Mouse (Mus musculus): ENCODE data around the gene Rora. TPM values are rescaled to one million over a fixed set of nuclear protein-coding genes. Genes with fewer than 3 reads are reported as not detected.

The Rora gene
- polyA plus RNA-seq, 1 experiment from 2014 or later = 6.4 TPM

DNA sequence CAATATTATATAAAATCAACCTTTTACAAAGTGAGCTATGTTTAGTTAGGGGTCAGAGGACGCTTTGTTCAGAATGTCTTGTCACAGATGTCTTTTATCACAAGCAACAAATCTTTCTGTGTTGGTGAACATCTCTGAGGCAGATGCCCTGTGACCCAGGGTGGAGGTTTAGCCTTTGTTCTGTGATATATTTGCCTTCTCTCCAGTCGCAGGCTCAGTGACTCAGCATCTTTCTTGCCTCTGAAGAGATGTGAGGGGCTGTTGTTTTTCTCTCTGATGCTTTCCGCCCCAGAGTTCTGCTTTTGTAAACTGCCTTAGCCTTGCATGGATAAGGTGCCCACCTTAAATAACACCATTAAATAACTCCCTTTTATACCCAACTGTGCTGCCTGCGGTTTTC is 488.3 kb downstream of the Rora start:
- Histone ChIP-seq H3K4me2 (replicated peaks; ENCODE audit: low read depth, low read length) (no peak overlapping the region), H3K4me3 (ENCODE audit: low read length) (no peak overlapping the region), H3K9ac (ENCODE audit: low read depth, low read length) (no peak overlapping the region), H3K9me3 (ENCODE audit: control insufficient read depth, low read length) (peaks cover 7% of the 10 kb centered on the region; the same call in 1 of the 2 replicates), H3K27ac (ENCODE audit: low read depth, low read length) (no peak overlapping the region), H3K36me3 (ENCODE audit: control insufficient read depth, insufficient read depth, low read length) (no peaks in the 10 kb centered on the region), H3K27me3 (ENCODE audit: control insufficient read depth, insufficient read depth, low read length) (no peaks in the 10 kb centered on the region), H3K4me1 (ENCODE audit: control insufficient read depth, insufficient read depth, low read length) (0 out of 2 replicates have a peak, but pooled peaks cover 8% of the 10 kb centered on the region)
- WGBS = 57% methylated on average over 4 of the region's 4 CpGs
- no peak for ATAC-seq (ENCODE audit: low FRiP score, low TSS enrichment)

DNA sequence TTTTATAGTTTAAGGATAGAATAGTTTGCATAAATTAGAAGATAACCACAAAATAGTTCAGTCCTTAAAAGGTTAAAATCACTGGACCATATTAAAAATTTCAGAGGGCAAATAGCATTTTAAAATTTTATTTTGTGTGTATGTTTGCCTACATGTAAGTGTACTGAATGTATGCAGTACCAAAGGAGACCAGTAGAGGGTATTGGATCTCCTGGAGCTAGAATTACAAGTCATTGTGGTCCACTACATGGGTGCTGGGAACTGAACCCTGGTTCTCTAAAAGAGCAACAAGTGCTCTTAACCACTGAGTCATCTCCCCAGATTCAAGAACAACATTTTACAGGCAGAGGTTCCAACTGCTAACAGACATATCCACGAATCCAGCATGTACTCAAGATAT is 493.4 kb downstream of the Rora start:
- Histone ChIP-seq H3K4me2 (replicated peaks; ENCODE audit: low read depth, low read length) (no peak overlapping the region), H3K27ac (ENCODE audit: low read depth, low read length) (no peak overlapping the region), H3K9ac (ENCODE audit: low read depth, low read length) (no peak overlapping the region), H3K4me1 (ENCODE audit: control insufficient read depth, insufficient read depth, low read length) (no peaks in the 10 kb centered on the region), H3K36me3 (ENCODE audit: control insufficient read depth, insufficient read depth, low read length) (no peaks in the 10 kb centered on the region), H3K9me3 (ENCODE audit: control insufficient read depth, low read length) (peaks cover 10% of the 10 kb centered on the region), H3K4me3 (ENCODE audit: low read length) (no peak overlapping the region), H3K27me3 (ENCODE audit: control insufficient read depth, insufficient read depth, low read length) (no peaks in the 10 kb centered on the region)
- WGBS = 97% methylated on average over 1 of the region's 1 CpGs
- ATAC-seq (ENCODE audit: low FRiP score, low TSS enrichment) = no peak

DNA sequence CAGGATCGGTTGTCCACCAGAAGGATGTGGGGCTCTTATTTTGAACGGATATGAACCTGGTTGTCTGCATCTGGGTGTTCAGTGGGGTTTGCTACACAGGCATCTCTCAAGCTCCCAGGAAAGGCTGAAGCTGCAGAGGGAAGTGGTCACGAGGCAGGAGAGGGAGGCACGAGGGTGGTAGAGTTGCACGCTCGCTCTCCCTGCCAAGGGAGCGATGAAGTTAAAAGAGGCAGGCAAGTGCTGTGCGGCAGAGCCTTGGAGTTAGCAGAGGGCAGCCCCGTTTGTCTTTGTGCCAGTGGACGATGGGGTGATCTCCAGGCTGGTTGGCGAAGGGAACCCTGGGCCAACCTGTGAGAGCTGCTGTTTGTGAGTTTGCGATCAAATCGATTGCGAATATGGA is 496.6 kb downstream of the Rora start:
- Histone ChIP-seq H3K4me3 (ENCODE audit: low read length) (no peak overlapping the region), H3K27me3 (ENCODE audit: control insufficient read depth, insufficient read depth, low read length) (no peaks in the 10 kb centered on the region), H3K36me3 (ENCODE audit: control insufficient read depth, insufficient read depth, low read length) (no peaks in the 10 kb centered on the region), H3K27ac (ENCODE audit: low read depth, low read length) (no peak overlapping the region), H3K4me1 (ENCODE audit: control insufficient read depth, insufficient read depth, low read length) (no peaks in the 10 kb centered on the region), H3K4me2 (replicated peaks; ENCODE audit: low read depth, low read length) (no peak overlapping the region), H3K9ac (ENCODE audit: low read depth, low read length) (no peak overlapping the region), H3K9me3 (ENCODE audit: control insufficient read depth, low read length) (peaks cover 10% of the 10 kb centered on the region)
- 45% methylated on average over 14 of the region's 14 CpGs for whole genome bisulfite sequencing
- ATAC-seq (ENCODE audit: low FRiP score, low TSS enrichment) = no peak

DNA sequence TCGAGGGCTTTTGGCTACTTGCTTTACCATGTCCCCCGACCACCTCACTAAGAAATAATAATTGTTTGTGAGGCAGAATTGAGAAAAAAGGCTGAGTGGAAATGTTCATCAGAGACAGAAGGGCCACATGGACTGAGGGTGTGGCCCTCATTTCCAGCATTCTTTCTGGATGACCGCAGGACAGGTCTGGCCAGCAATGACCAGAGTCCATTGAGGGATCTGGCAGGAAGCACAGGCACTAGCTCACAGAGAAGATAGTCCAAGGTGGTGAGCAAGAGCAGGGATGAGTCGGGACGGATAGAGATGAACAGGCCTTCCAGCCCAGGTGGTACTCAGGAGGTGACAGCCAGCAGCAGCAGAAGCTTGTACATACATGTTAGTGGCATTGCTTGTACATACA is 501.1 kb downstream of the Rora start:
- Histone ChIP-seq H3K4me2 (replicated peaks; ENCODE audit: low read depth, low read length) (no peak overlapping the region), H3K9ac (ENCODE audit: low read depth, low read length) (no peak overlapping the region), H3K27ac (ENCODE audit: low read depth, low read length) (no peak overlapping the region), H3K27me3 (ENCODE audit: control insufficient read depth, insufficient read depth, low read length) (no peaks in the 10 kb centered on the region), H3K36me3 (ENCODE audit: control insufficient read depth, insufficient read depth, low read length) (no peaks in the 10 kb centered on the region), H3K4me1 (ENCODE audit: control insufficient read depth, insufficient read depth, low read length) (0 out of 2 replicates have a peak, but pooled peaks cover 7% of the 10 kb centered on the region), H3K4me3 (ENCODE audit: low read length) (no peak overlapping the region), H3K9me3 (ENCODE audit: control insufficient read depth, low read length) (no peaks in the 10 kb centered on the region)
- ATAC-seq (ENCODE audit: low FRiP score, low TSS enrichment) = no peak
- WGBS = 90% methylated on average over 5 of the region's 5 CpGs

DNA sequence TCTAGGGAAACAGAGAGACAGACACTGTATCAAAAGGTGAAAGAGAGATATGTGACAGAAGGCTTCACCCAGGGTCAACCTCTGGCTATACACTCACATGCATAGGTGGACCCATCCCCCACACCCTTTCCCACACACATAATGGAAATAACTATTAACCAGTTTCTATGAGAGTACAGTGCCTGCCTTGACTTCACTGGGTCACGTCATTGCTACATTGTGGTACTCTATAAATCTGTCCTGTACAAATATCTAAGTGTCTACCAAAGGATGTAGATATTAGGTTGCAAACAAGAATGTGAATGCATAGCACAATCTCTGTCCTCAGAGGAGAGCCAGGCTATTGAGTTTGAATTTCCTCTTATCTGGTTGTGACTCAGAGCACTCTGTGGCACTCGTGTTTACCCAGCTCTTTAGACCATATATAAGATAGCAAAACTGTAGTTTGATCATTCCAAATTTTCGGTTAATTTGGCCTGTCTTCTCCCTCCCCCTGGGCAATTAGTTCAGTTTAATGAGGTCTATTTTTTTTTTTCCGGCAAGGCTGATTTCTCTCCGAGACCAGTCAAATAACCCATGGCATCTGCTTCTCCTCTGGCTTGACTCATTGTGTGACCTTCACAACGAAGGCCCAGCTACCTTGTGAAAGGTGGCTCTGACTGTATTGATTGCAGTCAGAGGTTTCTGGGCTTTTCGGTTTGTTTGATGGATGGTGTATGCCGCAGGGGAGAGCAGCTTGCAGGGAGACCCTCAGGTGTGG is 502.4 kb downstream of the Rora start:
- Histone ChIP-seq H3K9ac (ENCODE audit: low read depth, low read length) (no peak overlapping the region), H3K9me3 (ENCODE audit: control insufficient read depth, low read length) (no peaks in the 10 kb centered on the region), H3K27ac (ENCODE audit: low read depth, low read length) (no peak overlapping the region), H3K27me3 (ENCODE audit: control insufficient read depth, insufficient read depth, low read length) (no peaks in the 10 kb centered on the region), H3K36me3 (ENCODE audit: control insufficient read depth, insufficient read depth, low read length) (no peaks in the 10 kb centered on the region), H3K4me1 (ENCODE audit: control insufficient read depth, insufficient read depth, low read length) (0 out of 2 replicates have a peak, but pooled peaks cover 7% of the 10 kb centered on the region), H3K4me2 (replicated peaks; ENCODE audit: low read depth, low read length) (no peak overlapping the region), H3K4me3 (ENCODE audit: low read length) (no peak overlapping the region)
- 42% methylated on average over 8 of the region's 8 CpGs for WGBS
- no peak for ATAC-seq (ENCODE audit: low FRiP score, low TSS enrichment)

DNA sequence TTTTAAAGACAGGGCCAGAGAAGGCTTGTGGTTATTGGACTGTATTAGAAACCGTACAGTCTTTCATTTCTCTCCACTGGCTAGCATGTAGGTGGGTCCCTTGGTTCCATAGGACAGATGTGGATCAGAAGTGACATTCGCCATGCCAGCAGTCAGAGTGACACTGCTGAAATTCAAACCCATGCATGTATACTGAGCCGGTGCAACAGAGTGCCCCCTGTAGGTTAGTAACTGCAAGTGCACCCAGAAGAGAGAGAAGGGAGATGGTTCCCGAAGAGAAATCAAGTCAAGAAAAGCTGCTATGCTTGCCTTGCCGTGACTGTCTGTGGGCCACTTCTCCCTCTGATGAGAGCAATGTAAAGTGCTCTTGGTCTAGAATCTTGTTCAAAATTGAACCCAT is 507.2 kb downstream of the Rora start:
- Histone ChIP-seq H3K27ac (ENCODE audit: low read depth, low read length) (no peak overlapping the region), H3K27me3 (ENCODE audit: control insufficient read depth, insufficient read depth, low read length) (no peaks in the 10 kb centered on the region), H3K4me2 (replicated peaks; ENCODE audit: low read depth, low read length) (no peak overlapping the region), H3K4me3 (ENCODE audit: low read length) (no peak overlapping the region), H3K36me3 (ENCODE audit: control insufficient read depth, insufficient read depth, low read length) (no peaks in the 10 kb centered on the region), H3K4me1 (ENCODE audit: control insufficient read depth, insufficient read depth, low read length) (peaks cover 19% of the 10 kb centered on the region), H3K9ac (ENCODE audit: low read depth, low read length) (no peak overlapping the region), H3K9me3 (ENCODE audit: control insufficient read depth, low read length) (no peaks in the 10 kb centered on the region)
- no peak for ATAC-seq (ENCODE audit: low FRiP score, low TSS enrichment)
- WGBS = 91% methylated on average over 5 of the region's 5 CpGs

DNA sequence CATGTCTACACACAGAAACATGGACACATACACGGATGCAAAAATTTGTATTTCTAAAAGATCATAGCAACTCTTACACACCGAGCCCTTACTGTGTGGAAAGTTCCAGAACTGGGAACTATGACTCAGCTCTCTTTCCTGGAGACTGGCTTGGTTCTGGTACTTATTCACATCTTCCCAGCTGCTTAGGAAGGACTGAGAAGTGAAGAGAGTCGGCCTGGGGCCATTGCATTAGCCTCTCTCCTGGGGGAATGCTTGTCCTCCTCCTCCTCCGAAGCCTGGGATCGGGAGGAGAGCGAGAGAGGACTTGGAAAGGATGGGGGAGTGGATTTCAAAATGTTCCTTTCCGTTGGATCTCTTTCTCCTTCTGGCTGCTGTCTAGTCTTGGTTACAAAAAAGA is 511.1 kb downstream of the Rora start:
- H3K9ac ChIP-seq (ENCODE audit: low read depth, low read length) = no peak overlapping the region
- ATAC-seq (ENCODE audit: low FRiP score, low TSS enrichment) = no peak
- H3K4me1 ChIP-seq (ENCODE audit: control insufficient read depth, insufficient read depth, low read length) = peaks cover 12% of the 10 kb centered on the region
- no peak overlapping the region for H3K4me2 ChIP-seq (replicated peaks; ENCODE audit: low read depth, low read length)
- H3K27ac ChIP-seq (ENCODE audit: low read depth, low read length) = no peak overlapping the region
- 61% methylated on average over 7 of the region's 7 CpGs for WGBS
- no peaks in the 10 kb centered on the region for H3K36me3 ChIP-seq (ENCODE audit: control insufficient read depth, insufficient read depth, low read length)
- H3K4me3 ChIP-seq (ENCODE audit: low read length) = no peak overlapping the region
- H3K27me3 ChIP-seq (ENCODE audit: control insufficient read depth, insufficient read depth, low read length) = no peaks in the 10 kb centered on the region
- H3K9me3 ChIP-seq (ENCODE audit: control insufficient read depth, low read length) = peaks cover 3% of the 10 kb centered on the region; the same call in 1 of the 2 replicates

DNA sequence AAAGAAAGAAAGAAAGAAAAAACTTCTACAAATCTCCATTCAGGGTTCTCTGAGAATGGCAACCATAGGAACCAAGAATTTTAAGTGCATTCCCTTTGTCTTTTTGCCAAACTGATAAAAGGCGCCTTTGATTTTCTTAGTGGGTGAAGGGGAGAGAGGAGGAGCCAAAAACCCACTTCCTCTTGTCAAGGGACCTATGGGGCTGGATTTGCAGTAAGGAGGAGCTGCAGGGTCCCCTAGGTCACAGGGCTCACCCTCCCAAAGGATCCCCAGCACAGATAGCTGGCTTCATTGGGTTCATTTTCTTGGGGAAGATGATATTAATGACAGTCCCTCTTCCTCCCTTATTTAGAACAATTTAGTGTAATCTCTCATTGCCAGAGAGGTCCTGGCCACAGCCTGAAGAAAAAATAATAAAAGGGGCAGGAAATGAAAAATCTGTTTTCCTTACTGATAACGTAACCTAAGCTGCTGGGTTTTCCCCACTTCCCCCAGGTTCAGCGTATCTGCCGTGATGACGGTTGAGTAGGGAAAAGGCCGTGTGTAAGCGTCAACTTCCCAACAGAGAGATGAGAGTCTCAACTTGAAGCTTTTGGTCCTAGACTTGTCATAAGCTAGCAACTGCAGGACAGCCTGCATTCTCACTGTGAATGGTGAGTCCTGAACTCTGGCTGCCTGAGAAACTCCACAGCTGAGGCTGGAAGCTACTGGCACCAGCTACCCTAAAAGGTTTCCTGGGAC is 511.7 kb downstream of the Rora start:
- H3K4me3 ChIP-seq (ENCODE audit: low read length) = no peak overlapping the region
- WGBS = 50% methylated on average over 7 of the region's 7 CpGs
- no peak for ATAC-seq (ENCODE audit: low FRiP score, low TSS enrichment)
- no peaks in the 10 kb centered on the region for H3K27me3 ChIP-seq (ENCODE audit: control insufficient read depth, insufficient read depth, low read length)
- H3K4me1 ChIP-seq (ENCODE audit: control insufficient read depth, insufficient read depth, low read length) = peaks cover 12% of the 10 kb centered on the region
- no peak overlapping the region for H3K4me2 ChIP-seq (replicated peaks; ENCODE audit: low read depth, low read length)
- H3K9ac ChIP-seq (ENCODE audit: low read depth, low read length) = no peak overlapping the region
- peaks cover 3% of the 10 kb centered on the region; the same call in 1 of the 2 replicates for H3K9me3 ChIP-seq (ENCODE audit: control insufficient read depth, low read length)
- no peaks in the 10 kb centered on the region for H3K36me3 ChIP-seq (ENCODE audit: control insufficient read depth, insufficient read depth, low read length)
- no peak overlapping the region for H3K27ac ChIP-seq (ENCODE audit: low read depth, low read length)

DNA sequence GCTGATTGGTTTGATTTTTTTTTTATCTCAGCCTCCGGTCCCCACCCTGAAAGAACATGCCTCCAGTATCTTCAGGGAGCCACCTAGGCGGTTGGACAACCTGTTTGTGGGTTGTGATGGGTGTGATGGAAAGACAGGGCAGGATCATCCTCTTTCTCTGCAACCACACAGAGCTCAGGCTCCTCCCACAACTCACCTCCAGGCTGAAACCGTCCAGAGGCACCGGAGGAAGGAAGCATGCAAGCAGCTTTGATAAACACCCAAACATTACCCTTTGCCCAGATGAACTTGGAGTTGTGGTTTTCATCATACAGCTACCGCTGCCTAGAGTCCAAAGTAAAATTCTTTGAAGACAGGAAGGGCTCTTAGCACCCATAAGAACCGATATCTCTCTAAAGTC is 520.5 kb downstream of the Rora start:
- no peak overlapping the region for H3K9ac ChIP-seq (ENCODE audit: low read depth, low read length)
- 71% methylated on average over 6 of the region's 6 CpGs for WGBS

More for the DNA sequence above, 520.5 kb downstream of the Rora start:
- H3K4me3 ChIP-seq (ENCODE audit: low read length) = no peak overlapping the region
- H3K4me1 ChIP-seq (ENCODE audit: control insufficient read depth, insufficient read depth, low read length) = no peaks in the 10 kb centered on the region
- ATAC-seq (ENCODE audit: low FRiP score, low TSS enrichment) = no peak
- no peak overlapping the region for H3K27ac ChIP-seq (ENCODE audit: low read depth, low read length)
- H3K9me3 ChIP-seq (ENCODE audit: control insufficient read depth, low read length) = peaks cover under 1% of the 10 kb centered on the region; the same call in 1 of the 2 replicates
- H3K36me3 ChIP-seq (ENCODE audit: control insufficient read depth, insufficient read depth, low read length) = no peaks in the 10 kb centered on the region
- no peak overlapping the region for H3K4me2 ChIP-seq (replicated peaks; ENCODE audit: low read depth, low read length)
- H3K27me3 ChIP-seq (ENCODE audit: control insufficient read depth, insufficient read depth, low read length) = no peaks in the 10 kb centered on the region

All from kidney, embryonic 14.5 days (tissue).